Mouse (Mus musculus) embryonic stem cell, embryonic (primary cell): ENCODE results near the gene Neil3.

ENCODE experiments used
- CTCF ChIA-PET, 4 experiments: fragments of 300-600 bp in 2 of 4; fragments of 350-600 bp in 2 of 4; sonication (Branson Sonifier 250); formaldehyde crosslinking; loops; one replicate each; lab custom pipeline; 2022; ENCODE audit warnings: inconsistent platforms in 2 of 4; lab: Charles Lee
- POLR2A ChIA-PET, 4 experiments: fragments of 300-600 bp in 2 of 4; fragments of 350-600 bp in 2 of 4; sonication (Branson Sonifier 250); formaldehyde crosslinking; loops; one replicate each; lab custom pipeline; 2022; ENCODE audit warnings: antibody characterized with exemption in 4 of 4, inconsistent platforms in 1 of 4; lab: Charles Lee

The Neil3 gene

GRCm38 (mm10) chr8:53638495-53639171 lies at the start of gene Neil3:
Neil3 (minus strand) TSS chr8:53639065.
- POLR2A ChIA-PET, result interaction anchor here in 2 of 4 experiments (0.7 to 1.5 kb wide), 2 partner anchors 77 to 127 kb away, joined by 4 to 6 read pairs; partner anchors contain the start of gene Aga (in 1 of the 2)
- CTCF ChIA-PET, result interaction anchor here in 2 of 4 experiments (0.6 to 1.0 kb wide), 2 partner anchors 31 to 68 kb away, joined by 3 to 8 read pairs; no protein-coding TSS in a partner anchor

GRCm38 (mm10) chr8:53680846-53681245 lies 42.0 kb upstream of the Neil3 start:
- ChIA-PET CTCF (interaction anchor here in 2 of 4 experiments (0.5 to 0.7 kb wide), 3 partner anchors 20 to 1422 kb away, joined by 3 read pairs; no protein-coding TSS in a partner anchor), POLR2A (no interaction called here)

GRCm38 (mm10) chr8:53663946-53664345 lies 25.1 kb upstream of the Neil3 start:
- ChIA-PET CTCF (interaction anchor here in 2 of 4 experiments (0.6 to 1.0 kb wide), 6 partner anchors 12 to 688 kb away, joined by 3 to 4 read pairs (median 3); no protein-coding TSS in a partner anchor), POLR2A (no interaction called here)

GRCm38 (mm10) chr8:53661436-53661835 lies 22.6 kb upstream of the Neil3 start:
- POLR2A ChIA-PET, result no interaction called here
- CTCF ChIA-PET, result interaction anchor here in 1 of 4 experiments (0.7 kb wide), 1 partner anchor 48 kb away, joined by 3 read pairs; no protein-coding TSS in a partner anchor

GRCm38 (mm10) chr8:53630618-53631017 lies 8.2 kb downstream of the Neil3 start:
- POLR2A ChIA-PET, result no interaction called here
- CTCF ChIA-PET, result no interaction called here

- ChIA-PET POLR2A (no interaction called here), CTCF (no interaction called here)
Observed at GRCm38 (mm10) chr8:53628864-53629415, 9.9 kb downstream of the Neil3 start.

- POLR2A ChIA-PET, result no interaction called here
- CTCF ChIA-PET, result no interaction called here
Observed at GRCm38 (mm10) chr8:53623425-53623824, 15.4 kb downstream of the Neil3 start.

GRCm38 (mm10) chr8:53619196-53619595 lies 19.7 kb downstream of the Neil3 start:
- CTCF ChIA-PET, result no interaction called here

GRCm38 (mm10) chr8:53614288-53614646 lies 24.6 kb downstream of the Neil3 start:
- CTCF ChIA-PET, result no interaction called here
- POLR2A ChIA-PET, result no interaction called here

More at GRCm38 (mm10) chr8:53619196-53619595, 19.7 kb downstream of the Neil3 start:
- POLR2A ChIA-PET, result no interaction called here

- ChIA-PET POLR2A (interaction anchor here in 1 of 4 experiments (1.2 kb wide), 1 partner anchor 26 kb away, joined by 3 read pairs; no protein-coding TSS in a partner anchor), CTCF (interaction anchor here in 3 of 4 experiments (0.6 to 0.7 kb wide), 3 partner anchors 27 to 1582 kb away, joined by 3 to 5 read pairs (median 3); no protein-coding TSS in a partner anchor)
Observed at GRCm38 (mm10) chr8:53613577-53614287, 25.1 kb downstream of the Neil3 start.

GRCm38 (mm10) chr8:53612297-53612696 lies 26.6 kb downstream of the Neil3 start:
- POLR2A ChIA-PET, result interaction anchor here in 1 of 4 experiments (1.2 kb wide), 1 partner anchor 27 kb away, joined by 3 read pairs; no protein-coding TSS in a partner anchor
- CTCF ChIA-PET, result interaction anchor here in 1 of 4 experiments (1.4 kb wide), 1 partner anchor 9 kb away, joined by 4 read pairs; no protein-coding TSS in a partner anchor

- ChIA-PET POLR2A (no interaction called here), CTCF (interaction anchor here in 3 of 4 experiments (0.6 to 1.3 kb wide), 6 partner anchors 9 to 886 kb away, joined by 3 to 6 read pairs (median 4); partner anchors contain the start of gene Neil3 (in 1 of the 3))
Observed at GRCm38 (mm10) chr8:53607040-53607439, 31.8 kb downstream of the Neil3 start.

- ChIA-PET POLR2A (no interaction called here), CTCF (no interaction called here)
Observed at GRCm38 (mm10) chr8:53604906-53605305, 34.0 kb downstream of the Neil3 start.

- CTCF ChIA-PET, result interaction anchor here in 2 of 4 experiments (0.6 to 1.0 kb wide), 3 partner anchors 231 to 1418 kb away, joined by 3 read pairs; no protein-coding TSS in a partner anchor
- POLR2A ChIA-PET, result no interaction called here
Observed at GRCm38 (mm10) chr8:53603672-53604071, 35.2 kb downstream of the Neil3 start.

- ChIA-PET CTCF (no interaction called here), POLR2A (no interaction called here)
Observed at GRCm38 (mm10) chr8:53600826-53601225, 38.0 kb downstream of the Neil3 start.

GRCm38 (mm10) chr8:53600025-53600811 lies 38.6 kb downstream of the Neil3 start:
- POLR2A ChIA-PET, result no interaction called here
- CTCF ChIA-PET, result no interaction called here

- POLR2A ChIA-PET, result no interaction called here
- CTCF ChIA-PET, result interaction anchor here in 2 of 4 experiments (0.7 kb wide), 2 partner anchors 9 to 66 kb away, joined by 3 to 4 read pairs; no protein-coding TSS in a partner anchor
Observed at GRCm38 (mm10) chr8:53598101-53598500, 40.8 kb downstream of the Neil3 start.

GRCm38 (mm10) chr8:53591777-53592176 lies 47.1 kb downstream of the Neil3 start:
- ChIA-PET POLR2A (no interaction called here), CTCF (no interaction called here)
